In the genomic region with DNA sequence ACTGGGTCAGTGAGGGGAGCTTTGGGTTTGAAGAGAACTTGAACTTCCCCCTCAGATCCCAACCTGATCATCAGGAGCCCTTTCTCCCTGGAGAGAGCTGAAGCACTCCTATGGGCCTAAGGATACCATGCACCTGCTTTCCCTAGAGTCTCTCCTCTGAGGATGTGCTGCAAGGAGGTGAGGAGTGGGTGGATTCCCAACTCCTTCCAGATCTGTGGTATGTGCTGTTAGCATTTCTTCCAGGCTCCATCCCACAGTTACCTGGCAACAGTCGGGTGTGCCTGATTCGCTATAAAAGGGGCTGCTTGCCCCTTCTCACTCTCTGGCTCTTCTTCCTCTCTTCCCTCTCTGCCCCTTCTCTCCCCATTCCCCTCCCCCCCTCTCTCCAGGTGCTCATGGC, we compare ENCODE assay signal across 32 mouse cellular contexts. TPM values are rescaled to one million over a fixed set of nuclear protein-coding genes. Genes with fewer than 3 reads are reported as not detected.
A peak's percentile ranks its signal among the peaks of the same experiment; 100 is the strongest.
DNase-seq lines count a peak whose midpoint lies in the region; ATAC-seq and TF ChIP-seq lines count a peak whose summit lies in the region.
"Had no signal": no experiment of that assay in that cellular context is flagged by ENCODE, and none has a peak within 500 bp of the region (broad histone marks: within the 10 kb centered on the region; RNA-seq: fewer than 3 reads in every experiment).

No protein-coding gene starts in this region.

- TF ChIP-seq CTCF in left cerebral cortex, adult 2 months (IDR thresholded peaks at IDR 0.05), result no peak; the same call in 1 of the 2 replicates

- H3K4me3 ChIP-seq in left cerebral cortex, adult 2 months, result no peak overlapping the region
- H3K4me3 ChIP-seq in midbrain, embryonic 14.5 days (replicated peaks; ENCODE audit: low read depth, low read length), result no peak overlapping the region
- no peak overlapping the region for H3K4me3 ChIP-seq in forebrain, embryonic 10.5 days
- H3K4me3 ChIP-seq: embryonic facial prominence, embryonic 12.5 days; forebrain, embryonic 15.5 days; hindbrain, embryonic 12.5 days; intestine, embryonic 15.5 days; limb, embryonic 13.5 days; liver, embryonic 12.5 days; midbrain, embryonic 15.5 days had no signal

- peak; percentile 39 for DNase-seq in layer of hippocampus, adult 9-11 months
- no peak for DNase-seq in layer of hippocampus, postnatal 36 days
- peak; percentile 88 for DNase-seq in brain, adult 2 months (ENCODE audit: low read depth, low spot score)
- DNase-seq in left cerebral cortex, adult 2 months (ENCODE audit: extremely low spot score in 1 of 2, low spot score in 2 of 2), result peak in 1 of 2 experiments; percentile 40
- peak; percentile 66 for DNase-seq in right cerebral cortex, postnatal 25 days
- DNase-seq in midbrain, embryonic 14.5 days, result no peak
- no peak for DNase-seq in lung, postnatal 25 days (ENCODE audit: low spot score)
- no peak for DNase-seq in forebrain, embryonic 10.5 days (ENCODE audit: extremely low spot score, low spot score)
- DNase-seq: adrenal gland, postnatal 10 days; cerebellum, adult 11 months; cerebellum, adult 9-10 months; cerebellum, postnatal 36 days; embryo, embryonic 11 days; gastrocnemius, postnatal 36 days; heart, adult 18-20 months; heart, postnatal 36 days; kidney, adult 2 months; kidney, postnatal 10 days; liver, postnatal 0 days; thymus, adult 2 months had no signal

- no peaks in the 10 kb centered on the region for H3K27me3 ChIP-seq in midbrain, embryonic 14.5 days (ENCODE audit: control insufficient read depth, insufficient read depth, low read length)
- no peaks in the 10 kb centered on the region for H3K27me3 ChIP-seq in forebrain, embryonic 10.5 days (ENCODE audit: poor library complexity, severe bottlenecking)
- H3K27me3 ChIP-seq: forebrain, embryonic 15.5 days; hindbrain, embryonic 12.5 days; intestine, embryonic 15.5 days; limb, embryonic 13.5 days; liver, embryonic 12.5 days; midbrain, embryonic 15.5 days had no signal

- no peaks in the 10 kb centered on the region for H3K36me3 ChIP-seq in midbrain, embryonic 14.5 days (ENCODE audit: control insufficient read depth, insufficient read depth, low read length)
- no peaks in the 10 kb centered on the region for H3K36me3 ChIP-seq in forebrain, embryonic 10.5 days (replicated peaks)
- H3K36me3 ChIP-seq: embryonic facial prominence, embryonic 12.5 days; forebrain, embryonic 15.5 days; G1E; hindbrain, embryonic 12.5 days; intestine, embryonic 15.5 days; limb, embryonic 13.5 days; liver, embryonic 12.5 days; midbrain, embryonic 15.5 days had no signal

- no peak for ATAC-seq in midbrain, embryonic 14.5 days (ENCODE audit: low FRiP score, low TSS enrichment)
- ATAC-seq: forebrain, embryonic 15.5 days; hindbrain, postnatal 0 days; intestine, embryonic 15.5 days; liver, embryonic 12.5 days; liver, postnatal 0 days; midbrain, embryonic 15.5 days had no signal

- peak overlapping the region; percentile 84 for H3K27ac ChIP-seq in left cerebral cortex, adult 2 months
- no peak overlapping the region for H3K27ac ChIP-seq in midbrain, embryonic 14.5 days (replicated peaks; ENCODE audit: low read depth, low read length)
- H3K27ac ChIP-seq in forebrain, embryonic 10.5 days, result no peak overlapping the region
- H3K27ac ChIP-seq: embryonic facial prominence, embryonic 12.5 days; forebrain, embryonic 15.5 days; hindbrain, embryonic 12.5 days; hindbrain, postnatal 0 days; intestine, embryonic 15.5 days; limb, embryonic 13.5 days; liver, embryonic 12.5 days; macrophage; midbrain, embryonic 15.5 days; stomach, postnatal 0 days had no signal

- no peak overlapping the region for H3K4me2 ChIP-seq in midbrain, embryonic 14.5 days (ENCODE audit: low read length)
- H3K4me2 ChIP-seq: embryonic facial prominence, embryonic 12.5 days; forebrain, embryonic 15.5 days; heart, embryonic 11.5 days; hindbrain, embryonic 12.5 days; intestine, embryonic 15.5 days; limb, embryonic 13.5 days; liver, embryonic 12.5 days; midbrain, embryonic 15.5 days had no signal

- H3K4me1 ChIP-seq in midbrain, embryonic 14.5 days (ENCODE audit: control insufficient read depth, insufficient read depth, low read length), result no peaks in the 10 kb centered on the region
- H3K4me1 ChIP-seq in forebrain, embryonic 10.5 days, result peaks cover 7% of the 10 kb centered on the region
- H3K4me1 ChIP-seq: forebrain, embryonic 15.5 days; intestine, embryonic 15.5 days; liver, embryonic 12.5 days; midbrain, embryonic 15.5 days had no signal

- no peaks in the 10 kb centered on the region for H3K9me3 ChIP-seq in midbrain, embryonic 14.5 days (ENCODE audit: control insufficient read depth, low read length)
- H3K9me3 ChIP-seq in forebrain, embryonic 10.5 days, result no peaks in the 10 kb centered on the region
- H3K9me3 ChIP-seq: embryonic facial prominence, embryonic 12.5 days; forebrain, embryonic 15.5 days; hindbrain, embryonic 12.5 days; intestine, embryonic 15.5 days; limb, embryonic 13.5 days; liver, embryonic 12.5 days; midbrain, embryonic 15.5 days had no signal

- WGBS in midbrain, embryonic 14.5 days, result 86% methylated on average over 2 of the region's 2 CpGs
- WGBS in forebrain, embryonic 10.5 days, result 83% methylated on average over 2 of the region's 2 CpGs

- no peak overlapping the region for H3K9ac ChIP-seq in midbrain, embryonic 14.5 days (replicated peaks; ENCODE audit: low read length)
- H3K9ac ChIP-seq: embryonic facial prominence, embryonic 12.5 days; forebrain, embryonic 15.5 days; hindbrain, embryonic 12.5 days; intestine, embryonic 15.5 days; limb, embryonic 13.5 days; liver, embryonic 12.5 days; liver, postnatal 0 days; midbrain, embryonic 15.5 days had no signal

- intact Hi-C loops in left cerebral cortex, adult 2 months (cut with DNase I), result no loop called here

RNA-seq across cellular contexts. Expression of gene Sfswap, which starts 35.2 kb away (rescaled TPM):
- 100 to 1,000 TPM; 121 to 142 TPM for total RNA-seq in layer of hippocampus, postnatal 36 days (2021)
- total RNA-seq in left cerebral cortex, adult 2 months (2021), result 100 to 1,000 TPM; 108 to 118 TPM
- polyA plus RNA-seq in midbrain, embryonic 14.5 days (2014; fragmentation: Nextera tagmentation; extraction: Ambion mirVana), result 53.0 and 58.5 TPM in 2 replicates
- 37.3 and 43.3 TPM in 2 replicates for polyA plus RNA-seq in forebrain, embryonic 10.5 days (2016; fragmentation: Nextera tagmentation; extraction: Ambion mirVana)

Comparison
In these comparisons a context has a peak if more than half of its experiments do, and no peak if none do; other contexts are left out.
1. DNase-seq: peak in layer of hippocampus, adult 9-11 months (single experiment), brain, adult 2 months (single experiment) and right cerebral cortex, postnatal 25 days (single experiment); none in layer of hippocampus, postnatal 36 days (0 of 2), midbrain, embryonic 14.5 days (single experiment), lung, postnatal 25 days (single experiment) and forebrain, embryonic 10.5 days (single experiment).